Mouse (Mus musculus): Measurements from ENCODE around the gene Best3.

The Best3 gene

DNA sequence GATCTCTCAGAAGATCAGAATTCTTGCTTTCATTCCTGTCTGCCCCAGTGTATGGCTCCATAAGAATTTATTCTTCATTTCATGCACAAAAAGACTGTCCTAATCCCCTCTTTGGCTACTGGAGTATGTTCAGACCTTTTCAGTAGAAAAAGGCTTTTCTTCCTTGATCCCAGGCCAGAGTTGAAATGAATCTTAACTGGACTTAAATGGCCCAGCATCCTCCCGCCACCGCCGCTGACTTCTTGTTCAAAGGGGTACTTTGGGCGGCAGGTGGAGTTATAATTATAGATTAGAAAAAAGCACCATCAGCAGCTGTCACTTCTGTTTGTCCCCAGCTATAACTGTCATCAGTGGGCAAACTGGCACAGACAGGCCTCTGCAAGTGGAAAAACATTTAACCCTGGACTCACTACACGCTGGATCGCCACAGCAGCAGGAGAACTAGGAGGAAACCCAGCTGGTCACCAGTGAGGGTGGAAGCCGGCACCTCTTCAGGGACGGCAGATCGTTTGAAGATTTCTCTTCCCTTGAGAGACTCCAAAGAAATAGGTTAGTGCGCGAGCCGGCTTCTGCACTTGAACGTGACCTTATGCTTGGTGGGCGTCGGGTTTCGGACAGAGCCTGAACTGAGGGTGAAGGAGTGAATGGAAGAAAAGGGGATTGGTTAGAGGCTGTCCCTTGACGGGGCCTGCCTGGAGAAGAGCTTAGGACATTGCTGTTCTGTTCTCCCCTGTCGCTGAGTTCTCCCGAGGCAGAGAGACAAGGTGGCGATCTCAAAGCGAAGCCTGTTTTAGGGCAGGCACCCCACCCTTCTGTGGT lies at the start of gene Best3:
Gene Best3, plus strand, starts transcription at position 51 of the 819 bp plus-strand sequence.
- TF ChIP-seq GATA4 (IDR thresholded peaks at IDR 0.05; ENCODE audit: insufficient replicate concordance, low read length): no peak

DNA sequence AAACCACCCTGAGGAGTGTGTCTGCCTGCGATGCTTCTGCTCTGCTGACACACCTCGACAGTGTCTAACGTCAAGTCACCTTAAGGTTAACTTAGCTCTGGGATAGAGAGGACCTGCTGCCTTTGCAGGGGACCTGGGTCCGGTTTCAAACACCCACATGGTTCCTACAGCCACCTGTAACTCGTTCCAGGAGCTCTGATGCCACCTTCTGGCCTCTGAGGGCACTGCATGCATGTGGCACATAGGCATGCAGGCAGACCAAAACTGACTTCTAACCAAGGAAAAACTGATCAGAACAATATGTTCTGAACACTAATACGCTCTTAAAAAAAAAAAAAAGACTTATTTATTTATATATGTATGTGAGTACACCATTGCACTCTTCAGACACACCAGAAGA lies 43.1 kb upstream of the Best3 start:
- TF ChIP-seq GATA4 (IDR thresholded peaks at IDR 0.05; ENCODE audit: insufficient replicate concordance, low read length): no peak

DNA sequence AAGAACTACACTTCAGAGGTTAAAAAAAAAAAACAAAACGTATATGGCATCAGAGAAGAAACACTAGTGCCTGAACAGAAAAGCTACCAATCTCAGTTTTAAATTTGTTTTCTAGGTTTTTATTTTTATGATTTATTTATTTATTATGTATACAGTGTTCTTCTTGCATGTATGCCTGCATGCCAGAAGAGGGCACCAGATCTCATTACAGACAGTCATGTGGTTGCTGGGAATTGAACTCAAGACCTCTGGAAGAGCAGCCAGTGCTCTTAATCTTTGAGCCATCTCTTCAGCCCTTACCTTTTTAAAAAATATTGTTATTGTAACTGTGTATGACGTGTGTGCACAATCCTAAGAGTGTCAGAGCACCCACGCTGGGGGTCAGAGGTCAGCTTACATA lies 42.0 kb upstream of the Best3 start:
- no peak for TF ChIP-seq GATA4 (IDR thresholded peaks at IDR 0.05; ENCODE audit: insufficient replicate concordance, low read length)

DNA sequence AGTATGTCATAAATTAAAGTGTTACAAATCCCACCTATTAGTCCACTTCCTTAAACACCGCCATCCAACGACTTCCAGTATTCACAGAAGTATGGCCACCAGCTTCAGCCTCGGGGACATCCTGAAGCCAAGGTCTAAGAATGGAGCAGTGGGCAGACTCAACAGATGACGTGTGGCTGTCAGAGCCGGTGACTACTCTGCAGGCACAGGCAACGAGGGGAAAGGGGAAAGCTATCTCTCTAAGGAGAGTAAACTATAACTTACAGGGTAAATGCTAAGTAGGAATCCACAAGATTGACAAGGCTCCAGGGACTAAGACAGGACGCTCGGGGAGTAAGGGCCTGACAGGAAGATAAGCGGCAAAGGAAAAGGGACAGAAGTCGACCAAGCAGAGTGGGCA lies 41.2 kb upstream of the Best3 start:
- TF ChIP-seq GATA4 (IDR thresholded peaks at IDR 0.05; ENCODE audit: insufficient replicate concordance, low read length): no peak

DNA sequence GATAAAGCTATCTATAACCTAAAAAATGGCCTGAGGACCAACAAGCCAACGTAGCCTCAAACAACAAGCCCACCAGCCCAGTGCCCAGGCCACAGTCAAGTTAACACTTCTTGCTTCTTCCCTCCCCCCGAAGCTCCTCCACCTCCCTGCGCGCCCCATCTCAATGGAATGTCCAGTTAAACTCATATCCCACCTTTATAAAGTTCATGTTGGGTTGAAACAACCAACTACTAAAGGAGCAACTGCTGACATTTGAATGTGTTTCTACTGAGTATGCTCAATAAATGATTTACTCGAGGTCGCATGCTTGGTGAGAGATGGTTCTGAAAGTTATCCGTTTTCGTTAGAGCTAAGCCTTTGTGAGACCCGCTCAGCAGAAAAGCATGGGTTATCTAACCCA lies 37.7 kb upstream of the Best3 start:
- TF ChIP-seq GATA4 (IDR thresholded peaks at IDR 0.05; ENCODE audit: insufficient replicate concordance, low read length): no peak

DNA sequence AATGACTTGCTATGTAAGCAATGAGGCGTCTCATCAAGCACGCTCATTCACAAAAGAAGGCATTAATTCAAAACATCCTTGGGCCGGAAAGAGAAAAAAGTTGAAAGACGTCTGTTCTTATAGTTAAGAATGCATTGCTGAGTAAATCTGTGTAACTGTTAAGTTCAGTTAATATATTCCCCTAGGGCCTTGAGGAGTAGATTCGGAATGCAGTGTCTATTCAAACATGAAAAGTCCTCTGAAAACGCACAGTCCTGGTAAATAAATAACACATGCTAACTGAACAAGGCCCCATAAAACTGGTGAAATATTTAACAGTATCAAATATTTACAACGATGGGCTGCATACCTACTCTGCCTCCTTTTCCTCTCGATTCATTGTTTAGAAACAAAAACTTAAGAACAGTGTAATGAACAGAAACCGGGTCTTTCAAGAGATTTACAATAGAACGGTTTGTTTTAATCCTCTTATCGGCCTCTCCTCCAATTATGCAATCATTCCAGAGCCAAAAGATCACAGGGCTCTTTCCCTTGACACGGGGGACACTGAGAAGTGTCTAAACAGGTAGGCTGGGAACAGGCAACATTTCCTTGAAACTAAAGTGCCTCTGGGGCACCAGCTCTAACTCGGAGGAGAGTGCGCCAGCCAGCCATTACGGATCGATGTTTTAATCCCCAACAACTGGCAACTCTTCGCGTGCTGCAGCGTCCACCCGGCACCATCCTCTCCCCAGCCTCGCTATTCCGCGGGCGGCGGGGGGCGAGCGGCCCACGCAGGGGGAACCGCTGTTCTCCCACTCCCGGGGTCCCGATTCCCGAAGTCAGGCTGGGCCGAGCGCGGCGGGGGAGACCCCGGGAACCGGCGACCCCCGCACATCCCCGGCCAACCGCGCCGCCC lies 36.8 kb upstream of the Best3 start:
- no peak for TF ChIP-seq GATA4 (IDR thresholded peaks at IDR 0.05; ENCODE audit: insufficient replicate concordance, low read length)

DNA sequence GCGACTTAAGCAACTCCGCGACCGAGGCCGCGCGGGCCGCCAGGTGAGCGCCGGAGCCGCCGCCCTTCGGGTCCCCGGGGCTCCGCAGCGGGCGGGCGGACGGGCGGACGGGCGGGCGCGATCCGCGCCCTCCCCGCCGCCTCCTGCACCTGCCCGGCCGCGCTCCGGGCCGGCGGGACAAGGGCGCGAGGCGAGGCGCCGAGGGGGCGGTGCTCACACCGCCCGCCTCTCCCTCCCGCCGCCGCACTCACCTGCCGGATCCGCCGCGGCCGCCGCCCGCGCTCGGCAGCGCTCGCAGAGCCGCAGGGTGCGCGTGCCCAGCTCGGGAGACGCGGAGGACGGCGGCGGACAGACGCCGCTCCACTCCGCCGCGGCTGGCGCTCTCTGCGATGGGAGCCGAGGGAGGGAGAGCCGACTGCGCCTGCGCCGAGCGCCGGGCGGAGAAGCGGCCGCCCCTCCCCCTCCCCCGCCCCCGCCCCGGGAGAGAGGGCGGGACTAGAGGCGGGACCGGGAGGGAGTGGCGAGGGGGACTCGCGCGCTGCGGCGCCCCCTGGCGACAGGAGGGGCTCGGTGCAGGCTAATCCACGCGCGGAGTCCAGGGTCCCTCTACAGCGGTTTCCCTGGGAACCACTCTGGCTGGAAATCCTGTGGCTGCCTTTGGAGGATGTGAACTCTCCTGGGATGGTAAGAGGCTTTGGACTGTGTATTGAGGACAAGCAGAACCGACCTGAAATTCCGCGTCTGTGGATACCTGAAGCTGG lies 35.9 kb upstream of the Best3 start, which contains the start of gene Rab3ip:
Gene Rab3ip, minus strand, starts transcription at position 761 of the 761 bp plus-strand sequence.
- peak; percentile 7; the same call in 1 of the 2 replicates for TF ChIP-seq GATA4 (IDR thresholded peaks at IDR 0.05; ENCODE audit: insufficient replicate concordance, low read length)

DNA sequence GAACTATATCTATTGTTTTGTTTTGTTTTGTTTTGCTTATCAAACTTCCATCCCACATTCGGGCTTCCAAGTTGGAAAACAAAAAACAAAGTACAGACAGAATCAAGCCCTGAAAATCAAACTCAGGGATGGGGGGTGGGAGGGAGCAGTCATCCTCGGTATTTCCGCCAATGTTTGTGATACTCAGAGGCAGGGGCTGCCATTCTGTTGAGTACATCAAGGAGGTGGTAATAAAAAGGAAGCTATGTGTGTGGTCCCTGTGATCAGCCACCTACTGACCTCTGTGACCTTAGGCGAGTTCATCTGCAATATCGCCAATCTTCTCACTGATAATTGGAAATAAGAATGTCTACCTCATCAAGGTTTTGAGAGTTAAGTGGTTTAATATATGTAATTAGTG lies 35.2 kb upstream of the Best3 start:
- TF ChIP-seq GATA4 (IDR thresholded peaks at IDR 0.05; ENCODE audit: insufficient replicate concordance, low read length): no peak

DNA sequence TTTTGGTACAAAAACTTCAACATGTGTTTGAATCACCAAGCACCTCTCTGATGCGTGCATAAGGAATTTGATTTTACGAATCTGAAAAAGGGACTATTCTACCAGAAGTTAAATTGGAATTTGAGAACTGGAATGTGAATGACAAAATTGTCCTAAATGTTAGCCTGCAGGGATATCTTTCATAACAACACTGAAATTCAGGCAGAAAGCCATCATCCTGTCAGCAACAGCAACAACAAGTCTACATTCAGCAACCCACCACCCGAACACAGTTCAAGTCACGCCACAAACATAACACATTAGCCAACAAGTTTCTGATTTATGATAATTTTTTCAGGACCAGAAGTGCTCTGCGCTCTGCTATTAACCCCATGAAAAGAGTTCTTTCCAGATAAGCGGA lies 30.9 kb upstream of the Best3 start:
- TF ChIP-seq GATA4 (IDR thresholded peaks at IDR 0.05; ENCODE audit: insufficient replicate concordance, low read length): no peak

DNA sequence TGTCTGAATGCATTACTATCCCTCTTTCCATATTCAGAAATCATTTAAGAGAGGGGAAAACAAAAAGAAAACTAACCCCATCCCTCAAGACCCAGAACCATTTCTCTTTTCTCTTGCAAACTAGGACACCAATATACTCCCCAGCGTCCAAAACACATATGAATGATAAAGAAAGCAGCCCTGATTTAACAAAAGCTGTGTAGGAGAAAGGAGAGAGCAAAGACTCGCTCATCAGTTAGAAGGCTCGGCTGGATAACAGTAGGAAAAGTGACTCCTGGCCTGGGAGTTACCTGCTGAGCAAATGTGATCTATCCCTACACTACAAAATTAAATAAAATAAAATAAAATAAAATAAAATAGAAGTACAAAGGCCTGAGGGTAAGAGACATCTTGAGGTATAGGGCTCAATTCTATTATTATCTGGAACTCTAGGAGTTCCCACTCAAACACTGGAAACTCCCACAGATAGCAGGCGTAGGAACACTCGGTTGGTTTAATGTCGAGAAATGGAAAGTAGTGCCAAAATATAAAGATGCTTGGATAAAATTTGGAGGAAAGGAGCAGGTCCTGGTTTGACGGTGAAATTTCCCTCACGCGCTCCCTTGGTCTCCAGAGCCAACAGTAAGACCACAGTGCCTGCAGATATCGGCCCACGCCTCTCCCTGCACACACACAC lies 29.5 kb upstream of the Best3 start:
- TF ChIP-seq GATA4 (IDR thresholded peaks at IDR 0.05; ENCODE audit: insufficient replicate concordance, low read length): no peak

DNA sequence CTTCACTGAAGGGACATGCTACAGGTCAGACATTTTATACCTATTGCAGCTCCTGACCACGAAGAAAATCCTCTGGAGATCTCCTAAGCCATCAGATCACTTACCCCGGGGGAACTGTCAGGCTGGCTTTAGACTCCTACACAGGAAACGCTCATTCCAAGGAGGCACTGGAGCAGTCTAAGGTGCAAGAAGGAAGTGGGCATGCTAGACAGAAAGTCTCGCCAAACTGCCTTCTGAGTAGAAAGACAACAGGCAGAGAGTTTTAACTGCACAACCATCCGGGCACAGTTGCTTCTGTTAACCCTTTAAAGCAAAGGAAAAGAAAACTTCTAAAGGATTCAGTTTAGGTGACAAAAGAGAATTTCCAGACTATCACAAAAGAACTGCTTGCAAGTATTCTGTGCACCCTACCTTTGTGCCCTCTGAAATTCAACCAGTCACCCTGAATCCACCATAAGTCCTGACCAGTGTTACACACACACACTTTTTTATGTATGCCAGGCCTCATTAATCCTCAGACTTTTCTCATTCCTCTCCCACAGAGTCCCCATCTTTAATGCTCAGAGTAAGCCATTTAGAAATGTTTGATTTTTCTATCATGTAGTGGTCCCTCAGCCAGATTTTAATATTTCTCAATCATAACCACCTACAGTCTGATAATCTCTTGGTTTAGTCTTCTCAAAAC lies 28.1 kb upstream of the Best3 start:
- no peak for TF ChIP-seq GATA4 (IDR thresholded peaks at IDR 0.05; ENCODE audit: insufficient replicate concordance, low read length)

DNA sequence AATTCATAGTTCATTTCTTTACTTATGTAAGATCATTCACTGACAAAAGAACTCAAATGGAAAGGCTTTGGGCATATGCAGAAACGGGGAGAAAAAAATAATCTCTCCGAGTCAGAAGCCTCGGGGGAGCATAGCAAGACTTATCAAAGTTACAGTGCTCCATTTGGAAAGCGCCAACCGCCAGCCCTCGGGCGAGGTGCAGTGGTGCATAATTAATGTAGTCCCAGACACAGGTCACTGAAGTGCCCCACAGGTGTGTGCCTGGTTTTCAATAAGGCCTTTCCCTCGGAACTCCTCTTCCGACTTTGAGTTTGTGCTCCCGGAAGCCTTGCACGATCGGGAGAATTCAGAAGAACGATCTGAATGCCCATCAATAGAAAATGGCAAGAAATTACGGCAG lies 24.0 kb upstream of the Best3 start:
- no peak for TF ChIP-seq GATA4 (IDR thresholded peaks at IDR 0.05; ENCODE audit: insufficient replicate concordance, low read length)

DNA sequence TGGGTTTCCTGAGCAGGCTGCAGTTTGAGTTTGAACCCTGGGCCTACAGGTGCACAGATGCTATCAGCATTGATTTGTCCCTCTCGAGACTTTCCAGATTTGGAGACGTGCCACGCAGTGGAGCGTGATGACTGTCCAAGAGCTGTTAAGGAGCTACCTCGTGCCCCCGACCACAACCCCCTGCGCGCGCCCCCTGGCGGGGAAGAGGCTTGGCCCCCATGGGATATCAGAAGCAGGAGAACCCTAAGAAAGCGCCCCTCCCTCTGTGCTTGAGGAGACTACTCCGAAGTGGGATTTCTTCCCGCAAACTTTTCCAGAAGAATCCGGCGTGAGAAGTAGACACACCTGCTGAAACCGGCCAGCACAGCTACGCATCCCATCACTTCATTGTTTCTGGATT lies 23.3 kb upstream of the Best3 start:
- TF ChIP-seq GATA4 (IDR thresholded peaks at IDR 0.05; ENCODE audit: insufficient replicate concordance, low read length): no peak

DNA sequence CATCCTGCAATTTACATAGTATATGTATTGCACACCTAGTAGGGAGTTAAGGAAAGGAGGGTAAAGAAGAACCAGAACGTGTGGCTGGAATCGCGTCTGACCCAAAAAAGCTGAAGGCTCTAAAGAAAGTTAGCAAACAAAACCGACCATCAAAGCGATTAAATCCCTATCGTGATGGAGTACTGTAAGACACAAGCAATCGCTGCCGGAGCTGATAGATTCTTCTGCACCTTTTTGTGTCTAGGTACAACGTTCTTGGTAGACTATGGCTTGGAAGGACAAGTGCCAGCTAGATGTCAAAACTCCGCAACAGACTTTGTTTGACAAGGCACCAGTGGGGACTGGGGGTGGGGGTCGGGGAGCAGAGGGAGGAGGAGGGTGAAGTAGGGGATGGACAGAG lies 22.0 kb upstream of the Best3 start:
- TF ChIP-seq GATA4 (IDR thresholded peaks at IDR 0.05; ENCODE audit: insufficient replicate concordance, low read length): no peak
